In genomic region chr19:5408057-5409001, GRCm38 (mm10) we compare ENCODE assay signal across 9 mouse cellular contexts. TPM values are rescaled to one million over a fixed set of nuclear protein-coding genes. Genes with fewer than 3 reads are reported as not detected.
DNase-seq lines count a peak whose midpoint lies in the region; ATAC-seq and TF ChIP-seq lines count a peak whose summit lies in the region.
"Had no signal": no experiment of that assay in that cellular context is flagged by ENCODE, and none has a peak within 500 bp of the region (broad histone marks: within the 10 kb centered on the region; RNA-seq: fewer than 3 reads in every experiment).

No protein-coding gene starts in this region.

- H3K36me3 ChIP-seq in MEL (ENCODE audit: control insufficient read depth in 1 of 2, insufficient read depth in 2 of 2, low read length in 2 of 2) = peaks cover 0 to 3% of the 10 kb centered on the region in 2 experiments; a peak in 2 of 4 replicates
- no peaks in the 10 kb centered on the region for H3K36me3 ChIP-seq in hindbrain, embryonic 14.5 days (replicated peaks; ENCODE audit: control insufficient read depth, insufficient read depth)
- H3K36me3 ChIP-seq in lung, postnatal 0 days (ENCODE audit: insufficient read depth, low read length) = no peaks in the 10 kb centered on the region

- no peak for ATAC-seq in hindbrain, embryonic 14.5 days (ENCODE audit: low FRiP score)
- ATAC-seq in lung, postnatal 0 days = peak; percentile 43

- no peaks in the 10 kb centered on the region for H3K9me3 ChIP-seq in MEL (replicated peaks; ENCODE audit: insufficient read depth, low read length)
- H3K9me3 ChIP-seq in hindbrain, embryonic 14.5 days (ENCODE audit: control insufficient read depth, low read length) = no peaks in the 10 kb centered on the region
- no peaks in the 10 kb centered on the region for H3K9me3 ChIP-seq in lung, postnatal 0 days (ENCODE audit: low read length)

- TF ChIP-seq CTCF in cerebellum, adult 2 months (IDR thresholded peaks at IDR 0.05; ENCODE audit: borderline replicate concordance, insufficient read depth, low read depth, low read length) = no peak
- no peak for TF ChIP-seq CTCF in MEL (IDR thresholded peaks at IDR 0.05 in 2 of 3, conservative IDR thresholded peaks at IDR 0.05 in 1 of 3; ENCODE audit: control insufficient read depth in 1 of 3, insufficient read depth in 1 of 3, low read depth in 2 of 3, low read length in 3 of 3, poor library complexity in 1 of 3, severe bottlenecking in 1 of 3)
- no peak for TF ChIP-seq CTCF in lung, postnatal 0 days (IDR thresholded peaks at IDR 0.05)

- peak overlapping the region; percentile 77 for H3K4me2 ChIP-seq in hindbrain, embryonic 14.5 days (replicated peaks)
- no peak overlapping the region for H3K4me2 ChIP-seq in lung, postnatal 0 days (replicated peaks; ENCODE audit: low read depth, low read length)

- no peak for TF ChIP-seq RAD21 in MEL (IDR thresholded peaks at IDR 0.05; ENCODE audit: low read depth, low read length)

- H3K79me2 ChIP-seq in MEL (ENCODE audit: control insufficient read depth, insufficient read depth, low read length, poor library complexity) = no peaks in the 10 kb centered on the region

- H3K27me3 ChIP-seq in cerebellum, adult 2 months (ENCODE audit: control insufficient read depth, insufficient read depth, low read length) = no peaks in the 10 kb centered on the region
- H3K27me3 ChIP-seq in MEL (ENCODE audit: control insufficient read depth in 1 of 2, insufficient read depth in 2 of 2, low read length in 2 of 2) = no peaks in the 10 kb centered on the region
- no peaks in the 10 kb centered on the region for H3K27me3 ChIP-seq in hindbrain, embryonic 14.5 days (ENCODE audit: control insufficient read depth, insufficient read depth, low read length)
- H3K27me3 ChIP-seq in lung, postnatal 0 days (replicated peaks; ENCODE audit: insufficient read depth, low read length) = no peaks in the 10 kb centered on the region
- H3K27me3 ChIP-seq: CH12.LX had no signal

- H3K4me3 ChIP-seq in cerebellum, adult 2 months (replicated peaks; ENCODE audit: insufficient read depth, low read depth, low read length) = no peak overlapping the region
- no peak overlapping the region for H3K4me3 ChIP-seq in MEL (ENCODE audit: control insufficient read depth in 1 of 2, insufficient read depth in 1 of 2, low read depth in 2 of 2, low read length in 2 of 2)
- H3K4me3 ChIP-seq in hindbrain, embryonic 14.5 days (replicated peaks; ENCODE audit: low read length) = no peak overlapping the region
- no peak overlapping the region for H3K4me3 ChIP-seq in lung, postnatal 0 days (ENCODE audit: low read depth, low read length)

- H3K9ac ChIP-seq in MEL (ENCODE audit: control insufficient read depth, low read depth, low read length, poor library complexity, severe bottlenecking) = no peak overlapping the region
- H3K9ac ChIP-seq in hindbrain, embryonic 14.5 days = no peak overlapping the region
- H3K9ac ChIP-seq in lung, postnatal 0 days (replicated peaks; ENCODE audit: low read depth) = no peak overlapping the region

- TF ChIP-seq EP300 in MEL (IDR thresholded peaks at IDR 0.05; ENCODE audit: low read depth in 1 of 2, low read length in 2 of 2) = 0 out of 4 replicates have a peak, but pooled peaks of 1 of the 2 experiments have one; percentile 6
- peak; percentile 57; the same call in 1 of the 2 replicates for TF ChIP-seq EP300 in lung, postnatal 0 days (IDR thresholded peaks at IDR 0.05)

- TF ChIP-seq POLR2A in cerebellum, adult 2 months (IDR thresholded peaks at IDR 0.05; ENCODE audit: borderline replicate concordance, insufficient read depth, low read length) = no peak
- TF ChIP-seq POLR2A in MEL (IDR thresholded peaks at IDR 0.05; ENCODE audit: control insufficient read depth in 1 of 2, insufficient read depth in 1 of 2, low read depth in 1 of 2, low read length in 2 of 2, poor library complexity in 1 of 2) = no peak

- WGBS in cerebellum, adult 2 months = 64% methylated on average over 13 of the region's 13 CpGs
- 87% methylated on average over 13 of the region's 13 CpGs for WGBS in hindbrain, embryonic 14.5 days
- WGBS in lung, postnatal 0 days = 58% methylated on average over 13 of the region's 13 CpGs

- H3K27ac ChIP-seq in cerebellum, adult 2 months (ENCODE audit: insufficient read depth, low read length) = peak overlapping the region; percentile 64; the same call in 1 of the 2 replicates
- peak overlapping the region; percentile 64 for H3K27ac ChIP-seq in MEL (ENCODE audit: control insufficient read depth, low read depth, low read length)
- H3K27ac ChIP-seq in hindbrain, embryonic 14.5 days = no peak overlapping the region
- peak overlapping the region; percentile 99 for H3K27ac ChIP-seq in lung, postnatal 0 days (ENCODE audit: low read length)

- H3K4me1 ChIP-seq in cerebellum, adult 2 months (ENCODE audit: control insufficient read depth, insufficient read depth, low read length) = peaks cover 3% of the 10 kb centered on the region
- peaks cover 6 to 19% of the 10 kb centered on the region in 2 experiments for H3K4me1 ChIP-seq in MEL (ENCODE audit: control insufficient read depth in 1 of 2, insufficient read depth in 2 of 2, low read length in 2 of 2)
- H3K4me1 ChIP-seq in hindbrain, embryonic 14.5 days (replicated peaks; ENCODE audit: control insufficient read depth, insufficient read depth, low read length) = peaks cover 12% of the 10 kb centered on the region
- no peaks in the 10 kb centered on the region for H3K4me1 ChIP-seq in lung, postnatal 0 days (ENCODE audit: insufficient read depth, low read depth, low read length)

- DNase-seq in cerebellum, adult 2 months = no peak
- no peak for DNase-seq in cerebellum, postnatal 10 days
- peak; percentile 47 for DNase-seq in MEL (ENCODE audit: low read depth, low spot score)
- no peak for DNase-seq in hindbrain, embryonic 14.5 days (ENCODE audit: low spot score)
- peak; percentile 92 for DNase-seq in lung, postnatal 0 days (ENCODE audit: low spot score)
- DNase-seq in thymus, postnatal 14 days = no peak
- no peak for DNase-seq in c-Kit-positive CD71-positive TER-119-positive erythroid progenitor cells, embryonic 14.5 days (ENCODE audit: low spot score)
- no peak for DNase-seq in urinary bladder, adult 2 months (ENCODE audit: low spot score)

TF ChIP-seq in MEL, 35 proteins besides CTCF, POLR2A, EP300 and RAD21 (continues in another document):
- TF ChIP-seq TCF12 (IDR thresholded peaks at IDR 0.05; ENCODE audit: low read depth, low read length) (no peak), NELFE (IDR thresholded peaks at IDR 0.05; ENCODE audit: low read depth, low read length) (no peak), CHD1 (IDR thresholded peaks at IDR 0.05; ENCODE audit: low read depth, low read length) (no peak), SIN3A (IDR thresholded peaks at IDR 0.05; ENCODE audit: low read length) (no peak), GATA1 (IDR thresholded peaks at IDR 0.05; ENCODE audit: low read depth, low read length) (peak; percentile 32; the same call in 1 of the 2 replicates), ETS1 (IDR thresholded peaks at IDR 0.05; ENCODE audit: low read depth, low read length) (0 out of 2 replicates have a peak, but pooled peaks have one; percentile 17), MYB (IDR thresholded peaks at IDR 0.05; ENCODE audit: low read depth, low read length) (no peak)

RNA-seq across cellular contexts. Expression of gene Tsga10ip, which starts 6.0 kb away (rescaled TPM):
- polyA plus RNA-seq in cerebellum, adult 2 months (2012; rRNA removed) = 0.21 TPM in 1 of 2 replicates, not detected in the other
- total RNA-seq in MEL (2012; rRNA removed) = 0.54 and 0.72 TPM in 2 replicates
- polyA plus RNA-seq in MEL (2012; ENCODE audit: insufficient read depth in 1 of 2, insufficient read length in 2 of 2, low read depth in 1 of 2, low replicate concordance in 2 of 2, missing spikeins in 1 of 2) = 1 to 10 TPM in 1 of 2 experiments, not detected in 1; 4.5 TPM
- polyA plus RNA-seq in hindbrain, embryonic 14.5 days (2014; fragmentation: Nextera tagmentation; extraction: Ambion mirVana) = not detected in 2 replicates
- polyA plus RNA-seq in lung, postnatal 0 days (2015; fragmentation: Nextera tagmentation; extraction: Ambion mirVana) = 1.1 TPM in 2 replicates
- not detected in 2 replicates for polyA plus RNA-seq in urinary bladder, adult 2 months (2012; rRNA removed)

RNA-seq across cellular contexts. Expression of gene Drap1, which starts 16.4 kb away (rescaled TPM):
- polyA plus RNA-seq in cerebellum, adult 2 months (2012; rRNA removed) = 281 and 309 TPM in 2 replicates
- total RNA-seq in MEL (2012; rRNA removed) = 160 and 183 TPM in 2 replicates
- 100 to 1,000 TPM in 1 of 2 experiments, not detected in 1; 307 TPM for polyA plus RNA-seq in MEL (2012; ENCODE audit: insufficient read depth in 1 of 2, insufficient read length in 2 of 2, low read depth in 1 of 2, low replicate concordance in 2 of 2, missing spikeins in 1 of 2)
- 237 and 253 TPM in 2 replicates for polyA plus RNA-seq in hindbrain, embryonic 14.5 days (2014; fragmentation: Nextera tagmentation; extraction: Ambion mirVana)
- 352 and 379 TPM in 2 replicates for polyA plus RNA-seq in lung, postnatal 0 days (2015; fragmentation: Nextera tagmentation; extraction: Ambion mirVana)
- polyA plus RNA-seq in urinary bladder, adult 2 months (2012; rRNA removed) = 228 and 236 TPM in 2 replicates

RNA-seq across cellular contexts. Expression of gene AI837181, which starts 16.6 kb away (rescaled TPM):
- polyA plus RNA-seq in cerebellum, adult 2 months (2012; rRNA removed) = 130 and 134 TPM in 2 replicates
- 8.4 and 8.9 TPM in 2 replicates for total RNA-seq in MEL (2012; rRNA removed)
- 10 to 100 TPM in 1 of 2 experiments, not detected in 1; 41.3 TPM for polyA plus RNA-seq in MEL (2012; ENCODE audit: insufficient read depth in 1 of 2, insufficient read length in 2 of 2, low read depth in 1 of 2, low replicate concordance in 2 of 2, missing spikeins in 1 of 2)
- polyA plus RNA-seq in hindbrain, embryonic 14.5 days (2014; fragmentation: Nextera tagmentation; extraction: Ambion mirVana) = 61.3 and 66.0 TPM in 2 replicates
- polyA plus RNA-seq in lung, postnatal 0 days (2015; fragmentation: Nextera tagmentation; extraction: Ambion mirVana) = 61.7 and 63.6 TPM in 2 replicates
- 65.3 and 68.9 TPM in 2 replicates for polyA plus RNA-seq in urinary bladder, adult 2 months (2012; rRNA removed)

RNA-seq across cellular contexts. Expression of gene Sart1, which starts 19.8 kb away (rescaled TPM):
- polyA plus RNA-seq in cerebellum, adult 2 months (2012; rRNA removed) = 77.5 and 86.5 TPM in 2 replicates
- total RNA-seq in MEL (2012; rRNA removed) = 114 and 117 TPM in 2 replicates
- polyA plus RNA-seq in MEL (2012; ENCODE audit: insufficient read depth in 1 of 2, insufficient read length in 2 of 2, low read depth in 1 of 2, low replicate concordance in 2 of 2, missing spikeins in 1 of 2) = 100 to 1,000 TPM in 1 of 2 experiments, not detected in 1; 141 TPM
- 53.3 and 57.3 TPM in 2 replicates for polyA plus RNA-seq in hindbrain, embryonic 14.5 days (2014; fragmentation: Nextera tagmentation; extraction: Ambion mirVana)
- 35.2 and 43.5 TPM in 2 replicates for polyA plus RNA-seq in lung, postnatal 0 days (2015; fragmentation: Nextera tagmentation; extraction: Ambion mirVana)
- 36.7 and 51.4 TPM in 2 replicates for polyA plus RNA-seq in urinary bladder, adult 2 months (2012; rRNA removed)

RNA-seq across cellular contexts. Expression of gene Fosl1, which starts 39.0 kb away (rescaled TPM):
- polyA plus RNA-seq in cerebellum, adult 2 months (2012; rRNA removed) = not detected in 2 replicates
- total RNA-seq in MEL (2012; rRNA removed) = 1.1 and 2.0 TPM in 2 replicates
- 1 to 10 TPM in 1 of 2 experiments, not detected in 1; 3.1 TPM for polyA plus RNA-seq in MEL (2012; ENCODE audit: insufficient read depth in 1 of 2, insufficient read length in 2 of 2, low read depth in 1 of 2, low replicate concordance in 2 of 2, missing spikeins in 1 of 2)
- not detected in 2 replicates for polyA plus RNA-seq in hindbrain, embryonic 14.5 days (2014; fragmentation: Nextera tagmentation; extraction: Ambion mirVana)
- polyA plus RNA-seq in lung, postnatal 0 days (2015; fragmentation: Nextera tagmentation; extraction: Ambion mirVana) = 0.31 TPM in 1 of 2 replicates, not detected in the other
- 0.07 TPM in 1 of 2 replicates, not detected in the other for polyA plus RNA-seq in urinary bladder, adult 2 months (2012; rRNA removed)
- total RNA-seq: CH12.LX had no signal

Comparison
In these comparisons a context has a peak if more than half of its experiments do, and no peak if none do; other contexts are left out.
1. DNase-seq: peak in MEL (single experiment) and lung, postnatal 0 days (single experiment); none in cerebellum, adult 2 months (0 of 2), cerebellum, postnatal 10 days (0 of 2), hindbrain, embryonic 14.5 days (single experiment), thymus, postnatal 14 days (single experiment), c-Kit-positive CD71-positive TER-119-positive erythroid progenitor cells, embryonic 14.5 days (single experiment) and urinary bladder, adult 2 months (single experiment).